Mouse (Mus musculus) liver, embryonic 15.5 days (tissue): ENCODE results near the gene Slc25a28. TPM values are rescaled to one million over a fixed set of nuclear protein-coding genes. Genes with fewer than 3 reads are reported as not detected.

Experiments
- ATAC-seq: fragments of 200-750 bp; cut with Nextera tagmentation; 2 replicates; pipeline ENCODE4 v1.8.0; 2017; ENCODE audit warnings: moderate number of reproducible peaks, mild to moderate bottlenecking, moderate library complexity; ENCODE audit not compliant: insufficient read depth
- H3K27ac ChIP-seq: fragments of 300-500 bp; sonication (generic); replicated peaks from 2 replicates; pipeline ENCODE4 v1.5.1; 2015; ENCODE audit warnings: mild to moderate bottlenecking, inconsistent platforms
- H3K27me3 ChIP-seq: fragments of 300-500 bp; sonication (generic); 2 replicates; pipeline ENCODE4 v1.6.1; 2015; ENCODE audit warnings: mild to moderate bottlenecking, inconsistent platforms
- H3K36me3 ChIP-seq: fragments of 300-500 bp; sonication (generic); replicated peaks from 2 replicates; pipeline ENCODE4 v1.6.1; 2015; ENCODE audit warnings: moderate library complexity, mild to moderate bottlenecking, inconsistent platforms
- H3K4me1 ChIP-seq: fragments of 300-500 bp; sonication (generic); replicated peaks from 2 replicates; pipeline ENCODE4 v1.6.1; 2015; ENCODE audit warnings: inconsistent platforms
- H3K4me2 ChIP-seq: fragments of 300-500 bp; sonication (generic); 2 replicates; pipeline ENCODE4 v1.6.1; 2015; ENCODE audit warnings: moderate library complexity, mild to moderate bottlenecking, inconsistent platforms
- H3K4me3 ChIP-seq: fragments of 300-500 bp; sonication (generic); replicated peaks from 2 replicates; pipeline ENCODE4 v1.5.1; 2015; ENCODE audit warnings: mild to moderate bottlenecking, inconsistent platforms
- H3K9ac ChIP-seq: fragments of 300-500 bp; sonication (generic); 2 replicates; pipeline ENCODE4 v1.6.1; 2015; ENCODE audit warnings: moderate library complexity, mild to moderate bottlenecking, inconsistent platforms
- H3K9me3 ChIP-seq: fragments of 300-500 bp; sonication (generic); replicated peaks from 2 replicates; pipeline ENCODE4 v1.6.1; 2016; ENCODE audit warnings: inconsistent platforms
- WGBS: fragments of 180-500 bp; shearing (Covaris S2); methylation state at CpG from one replicate; pipeline ENCODE4 v1.1.7; 2015; ENCODE audit warnings: mixed read lengths; ENCODE audit not compliant: insufficient replicate concordance; 5-methylcytosine and 5-hydroxymethylcytosine counted together
- polyA plus RNA-seq: library from polyadenylated mRNA; unstranded; fragments of >200 nt; fragmentation: Nextera tagmentation; extraction: Ambion mirVana; gene quantifications from 2 replicates; pipeline ENCODE4 v1.2.1, GENCODE M21; 2015

Gene Slc25a28
- polyA plus RNA-seq, 1 experiment from 2014 or later, result 5.1 TPM

- no peaks in the 10 kb centered on the region for H3K9me3 ChIP-seq
- H3K4me2 ChIP-seq, result no peak overlapping the region
- ATAC-seq, result no peak
- H3K36me3 ChIP-seq, result peaks cover 26% of the 10 kb centered on the region
- no peaks in the 10 kb centered on the region for H3K4me1 ChIP-seq
- WGBS, result 71% methylated on average over 11 of the region's 11 CpGs
- H3K27ac ChIP-seq, result no peak overlapping the region
- H3K9ac ChIP-seq, result no peak overlapping the region
- no peaks in the 10 kb centered on the region for H3K27me3 ChIP-seq
- no peak overlapping the region for H3K4me3 ChIP-seq
Measured at GRCm38 (mm10) chr19:43704211-43704610, 29.5 kb upstream of the Slc25a28 start.

GRCm38 (mm10) chr19:43699763-43700155 lies 25.1 kb upstream of the Slc25a28 start:
- no peak for ATAC-seq
- Histone ChIP-seq H3K27me3 (no peaks in the 10 kb centered on the region), H3K9me3 (no peaks in the 10 kb centered on the region), H3K36me3 (peaks cover 11% of the 10 kb centered on the region; the same call in 1 of the 2 replicates), H3K4me2 (no peak overlapping the region), H3K27ac (no peak overlapping the region), H3K4me1 (peaks cover 9% of the 10 kb centered on the region; the same call in 1 of the 2 replicates), H3K4me3 (no peak overlapping the region), H3K9ac (no peak overlapping the region)
- WGBS, result 63% methylated on average over 6 of the region's 6 CpGs

GRCm38 (mm10) chr19:43699021-43699762 lies 24.5 kb upstream of the Slc25a28 start:
- Histone ChIP-seq H3K27ac (no peak overlapping the region), H3K9me3 (no peaks in the 10 kb centered on the region)

GRCm38 (mm10) chr19:43697666-43698370 lies 23.1 kb upstream of the Slc25a28 start:
- no peak overlapping the region for H3K27ac ChIP-seq
- WGBS, result 81% methylated on average over 5 of the region's 5 CpGs

More at GRCm38 (mm10) chr19:43699021-43699762, 24.5 kb upstream of the Slc25a28 start:
- no peaks in the 10 kb centered on the region for H3K27me3 ChIP-seq
- 68% methylated on average over 11 of the region's 11 CpGs for WGBS
- H3K4me3 ChIP-seq, result no peak overlapping the region
- H3K4me1 ChIP-seq, result peaks cover 9% of the 10 kb centered on the region; the same call in 1 of the 2 replicates
- H3K9ac ChIP-seq, result no peak overlapping the region
- ATAC-seq, result no peak
- H3K4me2 ChIP-seq, result no peak overlapping the region
- H3K36me3 ChIP-seq, result 0 out of 2 replicates have a peak, but pooled peaks cover 7% of the 10 kb centered on the region

GRCm38 (mm10) chr19:43695514-43695964 lies 20.9 kb upstream of the Slc25a28 start:
- H3K4me3 ChIP-seq, result no peak overlapping the region
- peaks cover 17% of the 10 kb centered on the region for H3K4me1 ChIP-seq
- no peak overlapping the region for H3K9ac ChIP-seq
- ATAC-seq, result no peak
- H3K36me3 ChIP-seq, result peaks cover 5% of the 10 kb centered on the region; the same call in 1 of the 2 replicates
- H3K4me2 ChIP-seq, result no peak overlapping the region
- WGBS, result 37% methylated on average over 10 of the region's 10 CpGs
- no peak overlapping the region for H3K27ac ChIP-seq
- H3K27me3 ChIP-seq, result no peaks in the 10 kb centered on the region
- no peaks in the 10 kb centered on the region for H3K9me3 ChIP-seq

More at GRCm38 (mm10) chr19:43697666-43698370, 23.1 kb upstream of the Slc25a28 start:
- H3K4me3 ChIP-seq, result no peak overlapping the region
- peaks cover 9% of the 10 kb centered on the region; the same call in 1 of the 2 replicates for H3K4me1 ChIP-seq
- no peaks in the 10 kb centered on the region for H3K9me3 ChIP-seq
- no peak overlapping the region for H3K9ac ChIP-seq
- no peaks in the 10 kb centered on the region for H3K27me3 ChIP-seq
- ATAC-seq, result no peak
- H3K36me3 ChIP-seq, result 0 out of 2 replicates have a peak, but pooled peaks cover 7% of the 10 kb centered on the region
- H3K4me2 ChIP-seq, result no peak overlapping the region

GRCm38 (mm10) chr19:43692815-43693214 lies 18.1 kb upstream of the Slc25a28 start:
- 84% methylated on average over 14 of the region's 14 CpGs for WGBS
- Histone ChIP-seq H3K27ac (no peak overlapping the region), H3K36me3 (peaks cover 5% of the 10 kb centered on the region; the same call in 1 of the 2 replicates), H3K4me1 (peaks cover 32% of the 10 kb centered on the region), H3K4me3 (no peak overlapping the region), H3K4me2 (no peak overlapping the region), H3K9ac (no peak overlapping the region), H3K27me3 (no peaks in the 10 kb centered on the region), H3K9me3 (no peaks in the 10 kb centered on the region)
- ATAC-seq, result no peak

GRCm38 (mm10) chr19:43689419-43690246 lies 15.0 kb upstream of the Slc25a28 start, which contains the start of gene Entpd7:
Gene Entpd7, plus strand, starts transcription at chr19:43689672.
- ATAC-seq, result peak; percentile 100

GRCm38 (mm10) chr19:43681541-43681940 lies 6.9 kb upstream of the Slc25a28 start:
- no peak overlapping the region for H3K9ac ChIP-seq
- 41% methylated on average over 4 of the region's 4 CpGs for WGBS
- ATAC-seq, result no peak

More at GRCm38 (mm10) chr19:43689419-43690246, 15.0 kb upstream of the Slc25a28 start, which contains the start of gene Entpd7:
- Histone ChIP-seq H3K9me3 (no peaks in the 10 kb centered on the region), H3K4me3 (peak within 1 kb of the TSS; percentile 71), H3K27ac (0 out of 2 replicates have a peak within 1 kb of the TSS, but pooled peaks have one; percentile 4), H3K36me3 (peaks cover 5% of the 10 kb centered on the region; the same call in 1 of the 2 replicates), H3K27me3 (no peaks in the 10 kb centered on the region), H3K4me2 (peak within 1 kb of the TSS; percentile 92), H3K4me1 (peaks cover 23% of the 10 kb centered on the region), H3K9ac (peak within 1 kb of the TSS; percentile 66)
- under 1% methylated on average over 60 of the region's 60 CpGs for WGBS

GRCm38 (mm10) chr19:43679474-43679981 lies 4.8 kb upstream of the Slc25a28 start:
- no peak overlapping the region for H3K4me3 ChIP-seq
- 18% methylated on average over 10 of the region's 10 CpGs for WGBS
- H3K9me3 ChIP-seq, result no peaks in the 10 kb centered on the region
- no peak overlapping the region for H3K4me2 ChIP-seq
- H3K36me3 ChIP-seq, result no peaks in the 10 kb centered on the region
- peak overlapping the region; percentile 39 for H3K27ac ChIP-seq
- H3K27me3 ChIP-seq, result no peaks in the 10 kb centered on the region
- H3K4me1 ChIP-seq, result peaks cover 13% of the 10 kb centered on the region
- ATAC-seq, result no peak
- H3K9ac ChIP-seq, result no peak overlapping the region

More at GRCm38 (mm10) chr19:43681541-43681940, 6.9 kb upstream of the Slc25a28 start:
- no peak overlapping the region for H3K4me2 ChIP-seq
- no peaks in the 10 kb centered on the region for H3K9me3 ChIP-seq
- no peaks in the 10 kb centered on the region for H3K27me3 ChIP-seq
- H3K4me3 ChIP-seq, result no peak overlapping the region
- no peak overlapping the region for H3K27ac ChIP-seq
- no peaks in the 10 kb centered on the region for H3K36me3 ChIP-seq
- H3K4me1 ChIP-seq, result peaks cover 3% of the 10 kb centered on the region

GRCm38 (mm10) chr19:43678467-43679003 lies 3.9 kb upstream of the Slc25a28 start:
- H3K9ac ChIP-seq, result no peak overlapping the region
- H3K27ac ChIP-seq, result 0 out of 2 replicates have a peak overlapping the region, but pooled peaks have one; percentile 24
- WGBS, result 60% methylated on average over 8 of the region's 8 CpGs
- peaks cover 15% of the 10 kb centered on the region for H3K4me1 ChIP-seq
- H3K36me3 ChIP-seq, result no peaks in the 10 kb centered on the region
- ATAC-seq, result no peak
- H3K4me3 ChIP-seq, result no peak overlapping the region
- H3K9me3 ChIP-seq, result no peaks in the 10 kb centered on the region
- no peaks in the 10 kb centered on the region for H3K27me3 ChIP-seq
- H3K4me2 ChIP-seq, result no peak overlapping the region
